12 mouse cellular contexts compared by ENCODE assay signal in genomic region chr7:68293997-68294789, GRCm38 (mm10). TPM values are rescaled to one million over a fixed set of nuclear protein-coding genes. Genes with fewer than 3 reads are reported as not detected.
DNase-seq lines count a peak whose midpoint lies in the region; ATAC-seq lines count a peak whose summit lies in the region.
"Had no signal": no experiment of that assay in that cellular context is flagged by ENCODE, and none has a peak within 500 bp of the region (broad histone marks: within the 10 kb centered on the region; RNA-seq: fewer than 3 reads in every experiment).

No protein-coding gene starts in this region.

- H3K9ac ChIP-seq in heart, embryonic 12.5 days, result no peak overlapping the region
- peak overlapping the region; percentile 24; the same call in 1 of the 2 replicates for H3K9ac ChIP-seq in lung, embryonic 16.5 days (ENCODE audit: low read length)
- H3K9ac ChIP-seq in intestine, embryonic 15.5 days, result no peak overlapping the region
- H3K9ac ChIP-seq in stomach, embryonic 15.5 days, result no peak overlapping the region

- H3K4me2 ChIP-seq in heart, embryonic 12.5 days, result peak overlapping the region; percentile 36
- peak overlapping the region; percentile 25 for H3K4me2 ChIP-seq in lung, embryonic 16.5 days (ENCODE audit: low read depth, low read length)
- H3K4me2 ChIP-seq in intestine, embryonic 15.5 days (replicated peaks), result no peak overlapping the region
- peak overlapping the region; percentile 29 for H3K4me2 ChIP-seq in stomach, embryonic 15.5 days

- no peak overlapping the region for H3K4me3 ChIP-seq in heart, embryonic 12.5 days
- H3K4me3 ChIP-seq in lung, embryonic 16.5 days (ENCODE audit: low read length), result no peak overlapping the region
- H3K4me3 ChIP-seq in intestine, embryonic 15.5 days (replicated peaks), result no peak overlapping the region
- H3K4me3 ChIP-seq in stomach, embryonic 15.5 days (replicated peaks), result no peak overlapping the region

- no peak for DNase-seq in heart, postnatal 36 days
- no peak for DNase-seq in lung, adult 18-20 months
- no peak for DNase-seq in layer of hippocampus, adult 9-11 months
- DNase-seq: cerebellum, adult 18-20 months; thymus, postnatal 14 days had no signal

- H3K4me1 ChIP-seq in heart, embryonic 12.5 days (replicated peaks), result 0 out of 2 replicates have a peak, but pooled peaks cover 2% of the 10 kb centered on the region
- H3K4me1 ChIP-seq in lung, embryonic 16.5 days (replicated peaks; ENCODE audit: control insufficient read depth, insufficient read depth, low read length), result peaks cover 9% of the 10 kb centered on the region
- H3K4me1 ChIP-seq in intestine, embryonic 15.5 days (replicated peaks), result no peaks in the 10 kb centered on the region
- no peaks in the 10 kb centered on the region for H3K4me1 ChIP-seq in stomach, embryonic 15.5 days

- no peaks in the 10 kb centered on the region for H3K36me3 ChIP-seq in heart, embryonic 12.5 days
- H3K36me3 ChIP-seq in lung, embryonic 16.5 days (ENCODE audit: control insufficient read depth, insufficient read depth, low read length), result no peaks in the 10 kb centered on the region
- H3K36me3 ChIP-seq in intestine, embryonic 15.5 days, result no peaks in the 10 kb centered on the region
- no peaks in the 10 kb centered on the region for H3K36me3 ChIP-seq in stomach, embryonic 15.5 days

- 49% methylated on average over 16 of the region's 16 CpGs for WGBS in heart, embryonic 12.5 days
- 34% methylated on average over 16 of the region's 16 CpGs for WGBS in lung, embryonic 16.5 days
- 50% methylated on average over 16 of the region's 16 CpGs for WGBS in intestine, embryonic 15.5 days
- 47% methylated on average over 16 of the region's 16 CpGs for WGBS in stomach, embryonic 15.5 days

- H3K27me3 ChIP-seq in heart, embryonic 12.5 days (replicated peaks), result no peaks in the 10 kb centered on the region
- H3K27me3 ChIP-seq in lung, embryonic 16.5 days (ENCODE audit: control insufficient read depth, insufficient read depth, low read depth, low read length), result no peaks in the 10 kb centered on the region
- no peaks in the 10 kb centered on the region for H3K27me3 ChIP-seq in intestine, embryonic 15.5 days (replicated peaks)
- H3K27me3 ChIP-seq in stomach, embryonic 15.5 days (replicated peaks), result no peaks in the 10 kb centered on the region

- H3K9me3 ChIP-seq in heart, embryonic 12.5 days (replicated peaks), result no peaks in the 10 kb centered on the region
- H3K9me3 ChIP-seq in lung, embryonic 16.5 days (ENCODE audit: control insufficient read depth, low read length), result no peaks in the 10 kb centered on the region
- H3K9me3 ChIP-seq in intestine, embryonic 15.5 days, result no peaks in the 10 kb centered on the region
- no peaks in the 10 kb centered on the region for H3K9me3 ChIP-seq in stomach, embryonic 15.5 days

- 0 out of 2 replicates have a peak, but pooled peaks have one; percentile 59 for ATAC-seq in heart, embryonic 12.5 days (ENCODE audit: insufficient number of reproducible peaks, low FRiP score)
- peak; percentile 54; the same call in 1 of the 2 replicates for ATAC-seq in lung, embryonic 16.5 days (ENCODE audit: low read depth)
- ATAC-seq in intestine, embryonic 15.5 days, result 0 out of 2 replicates have a peak, but pooled peaks have one; percentile 61
- no peak for ATAC-seq in stomach, embryonic 15.5 days (ENCODE audit: insufficient read depth, low FRiP score, low read depth)
- ATAC-seq in inflammation-experienced regulatory T-cells, adult 6 months, result no peak

- intact Hi-C loops in heart, postnatal 36 days (cut with DNase I), result no loop called here

- no peak overlapping the region for H3K27ac ChIP-seq in heart, embryonic 12.5 days (ENCODE audit: poor library complexity, severe bottlenecking)
- H3K27ac ChIP-seq in lung, embryonic 16.5 days (ENCODE audit: low read length), result peak overlapping the region; percentile 63
- peak overlapping the region; percentile 48 for H3K27ac ChIP-seq in intestine, embryonic 15.5 days
- peak overlapping the region; percentile 35; the same call in 1 of the 2 replicates for H3K27ac ChIP-seq in stomach, embryonic 15.5 days

RNA-seq across cellular contexts. Expression of gene Fam169b, which starts 20.6 kb away (rescaled TPM):
- polyA plus RNA-seq in heart, embryonic 12.5 days (2016; fragmentation: Nextera tagmentation; extraction: Ambion mirVana), result 0.15 TPM in 1 of 2 replicates, not detected in the other
- total RNA-seq in heart, postnatal 36 days (2021), result under 1 TPM in 1 of 2 experiments, not detected in 1; 0.14 TPM
- polyA plus RNA-seq in lung, embryonic 16.5 days (2015; fragmentation: Nextera tagmentation; extraction: Ambion mirVana), result 1.8 and 4.6 TPM in 2 replicates
- 0.21 and 0.25 TPM in 2 replicates for polyA plus RNA-seq in intestine, embryonic 15.5 days (2015; fragmentation: Nextera tagmentation; extraction: Ambion mirVana)
- polyA plus RNA-seq in stomach, embryonic 15.5 days (2015; fragmentation: Nextera tagmentation; extraction: Ambion mirVana), result 0.13 and 0.40 TPM in 2 replicates
- polyA plus RNA-seq in inflammation-experienced regulatory T-cells, adult 6 months (2017; shearing (Covaris generic)), result 100 to 1,000 TPM in 2 of 3 experiments, 10 to 100 TPM in 1; 45.3 to 127 (median 108) TPM

RNA-seq across cellular contexts. Expression of gene Pgpep1l, which starts 30.2 kb away (rescaled TPM):
- polyA plus RNA-seq in heart, embryonic 12.5 days (2016; fragmentation: Nextera tagmentation; extraction: Ambion mirVana), result 0.50 TPM in 1 of 2 replicates, not detected in the other
- under 1 TPM in 1 of 2 experiments, not detected in 1; 0.33 TPM for total RNA-seq in heart, postnatal 36 days (2021)
- not detected in 2 replicates for polyA plus RNA-seq in lung, embryonic 16.5 days (2015; fragmentation: Nextera tagmentation; extraction: Ambion mirVana)
- polyA plus RNA-seq in intestine, embryonic 15.5 days (2015; fragmentation: Nextera tagmentation; extraction: Ambion mirVana), result not detected in 2 replicates
- polyA plus RNA-seq in stomach, embryonic 15.5 days (2015; fragmentation: Nextera tagmentation; extraction: Ambion mirVana), result not detected in 2 replicates
- polyA plus RNA-seq in inflammation-experienced regulatory T-cells, adult 6 months (2017; shearing (Covaris generic)), result 1 to 10 TPM in 2 of 3 experiments, under 1 TPM in 1; 0.98 to 6.9 (median 4.2) TPM
- total RNA-seq: hematopoietic stem cell, adult 5-6 weeks had no signal
- polyA plus RNA-seq: C2C12 had no signal

Comparison
In these comparisons a context has a peak if more than half of its experiments do, and no peak if none do; other contexts are left out.
1. ATAC-seq: peak in heart, embryonic 12.5 days (single experiment), lung, embryonic 16.5 days (single experiment) and intestine, embryonic 15.5 days (single experiment); none in stomach, embryonic 15.5 days (single experiment) and inflammation-experienced regulatory T-cells, adult 6 months (single experiment).